Mouse (Mus musculus) spleen, adult 12 weeks (tissue): Measurements from ENCODE around the gene Slc30a6.

Experiments used
- DNase-seq: peaks from one replicate; pipeline ENCODE4 v3.0.0; 2022; ENCODE audit warnings: low spot score

The Slc30a6 gene

DNA sequence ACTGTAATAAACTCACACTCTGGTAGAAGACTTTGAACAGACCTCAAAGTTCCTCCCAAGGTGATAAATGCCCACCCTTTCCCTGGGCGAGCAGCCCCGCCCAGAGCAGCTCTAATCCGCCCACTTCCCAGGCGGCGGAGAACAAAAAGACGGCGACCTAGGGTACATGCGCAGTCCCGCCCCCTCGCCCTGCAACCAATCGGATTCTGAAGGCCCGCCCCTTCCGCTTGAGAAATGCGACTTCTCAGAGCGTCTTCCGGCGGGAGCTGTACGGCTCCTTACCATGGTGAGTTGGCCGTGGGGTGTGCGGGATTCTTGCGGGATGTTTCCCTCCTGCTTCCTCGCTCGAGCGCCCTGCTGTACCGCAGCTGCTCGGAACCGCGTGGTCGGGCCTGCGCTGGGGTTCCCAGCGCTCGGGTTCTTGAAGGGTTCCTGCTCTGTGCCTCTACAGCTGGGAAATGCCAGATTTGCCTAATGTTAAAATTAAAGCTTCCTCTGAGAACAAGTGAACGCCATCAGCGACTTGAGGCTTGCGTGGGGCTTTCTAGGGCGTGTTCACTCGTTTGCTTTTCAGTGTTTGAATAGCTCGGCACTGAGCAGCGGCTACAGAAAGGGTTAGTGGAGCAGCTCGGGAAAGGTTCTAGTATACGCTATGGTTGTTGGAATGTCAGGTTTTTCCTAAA lies at the start of gene Slc30a6:
Gene Slc30a6 (plus strand): TSS at position 226 of the 683 bp plus-strand sequence.
- DNase-seq, result peak; percentile 91

DNA sequence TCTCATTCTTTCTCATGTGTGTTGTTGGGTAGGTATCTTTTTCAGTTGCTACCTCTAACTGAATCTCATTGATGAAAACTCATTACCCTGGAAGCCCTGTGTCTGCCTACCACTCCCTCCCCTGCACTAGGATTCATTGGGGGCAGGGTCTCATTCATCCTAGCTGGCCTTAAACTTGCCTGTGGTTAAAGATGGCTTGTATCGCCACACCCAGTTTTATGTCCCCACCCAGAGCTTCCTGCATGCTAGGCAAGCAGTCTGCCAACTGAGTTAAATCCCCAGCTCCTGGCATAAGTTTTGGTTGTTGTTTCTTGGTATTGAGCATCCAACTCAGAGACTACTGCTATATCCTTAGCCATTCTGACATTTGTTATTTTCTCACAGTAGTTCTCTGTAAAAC lies 31.8 kb upstream of the Slc30a6 start:
- no peak for DNase-seq

DNA sequence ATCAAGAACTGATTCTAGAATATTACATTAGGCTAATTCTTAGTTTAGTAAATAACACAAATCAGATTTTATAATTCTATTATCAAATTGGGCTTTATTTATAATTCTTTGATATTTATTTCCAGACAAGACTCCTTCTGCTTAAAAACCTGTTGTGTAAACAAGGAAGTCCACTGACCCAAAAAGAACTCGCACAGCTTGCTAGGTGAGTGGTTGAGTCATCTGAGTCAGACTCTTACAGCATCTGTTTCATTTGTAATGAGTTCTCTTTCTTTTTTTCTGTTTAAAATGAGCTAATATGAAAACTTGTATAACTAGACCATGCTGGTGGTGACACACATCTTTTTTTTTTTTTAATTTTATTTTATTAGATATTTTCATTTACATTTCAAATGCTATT lies 18.5 kb upstream of the Slc30a6 start:
- DNase-seq, result no peak

DNA sequence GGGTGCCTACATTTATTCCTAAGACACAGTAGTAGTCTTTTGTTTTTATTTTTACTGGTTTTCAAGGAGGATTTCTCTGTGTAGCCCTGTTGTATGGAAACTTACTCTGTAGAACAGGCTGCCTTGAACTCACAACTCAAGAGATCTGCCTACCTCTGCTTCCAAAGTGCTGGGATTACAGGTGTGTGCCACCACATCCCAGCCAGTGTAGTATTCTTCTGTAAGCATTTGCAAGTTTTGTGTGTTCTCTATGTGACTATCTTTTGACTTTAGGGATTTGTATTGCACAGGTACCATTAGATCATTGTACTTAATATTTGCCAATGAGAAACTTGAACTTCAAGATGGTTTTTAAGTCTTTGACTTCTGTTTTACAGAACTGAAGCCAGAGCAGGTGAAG lies 8.8 kb upstream of the Slc30a6 start:
- no peak for DNase-seq

DNA sequence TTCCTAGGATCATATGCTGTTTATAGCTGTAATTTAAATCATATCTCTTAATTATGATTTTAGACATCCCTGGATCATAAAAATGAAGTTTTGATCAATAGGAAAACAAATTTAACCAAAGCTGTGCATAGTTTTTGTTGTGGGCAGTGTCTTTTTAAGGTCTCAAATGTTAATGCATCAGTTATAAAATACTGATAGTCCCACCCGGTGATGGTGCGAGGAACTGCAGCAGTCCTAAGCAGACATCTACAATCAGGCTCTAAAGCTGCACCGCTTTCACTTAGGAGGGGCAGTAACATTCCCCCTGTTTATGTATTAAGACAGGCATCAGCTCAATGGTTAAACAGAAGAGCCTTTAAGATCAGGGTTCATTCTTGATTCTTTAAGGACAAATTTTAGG lies 5.6 kb upstream of the Slc30a6 start:
- no peak for DNase-seq

DNA sequence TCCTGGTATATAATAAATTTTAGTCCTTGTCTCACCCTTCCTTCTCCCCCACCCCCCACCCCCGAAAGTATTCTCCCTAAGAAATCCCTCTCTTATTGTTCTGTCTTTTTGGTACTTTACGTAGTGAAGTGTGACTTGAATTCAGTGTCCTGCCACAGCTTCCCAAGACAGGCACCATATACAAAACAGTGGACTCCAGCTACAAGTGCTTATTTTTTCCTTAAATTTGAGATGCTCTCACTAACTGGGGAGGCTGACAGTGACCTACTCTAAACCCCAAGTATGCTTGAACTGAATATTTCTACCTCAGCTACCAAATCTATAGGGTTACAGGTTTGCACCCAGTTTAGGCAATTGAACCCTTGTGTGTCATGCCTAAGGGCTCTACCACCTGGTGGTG lies 1.0 kb upstream of the Slc30a6 start:
- DNase-seq, result no peak

DNA sequence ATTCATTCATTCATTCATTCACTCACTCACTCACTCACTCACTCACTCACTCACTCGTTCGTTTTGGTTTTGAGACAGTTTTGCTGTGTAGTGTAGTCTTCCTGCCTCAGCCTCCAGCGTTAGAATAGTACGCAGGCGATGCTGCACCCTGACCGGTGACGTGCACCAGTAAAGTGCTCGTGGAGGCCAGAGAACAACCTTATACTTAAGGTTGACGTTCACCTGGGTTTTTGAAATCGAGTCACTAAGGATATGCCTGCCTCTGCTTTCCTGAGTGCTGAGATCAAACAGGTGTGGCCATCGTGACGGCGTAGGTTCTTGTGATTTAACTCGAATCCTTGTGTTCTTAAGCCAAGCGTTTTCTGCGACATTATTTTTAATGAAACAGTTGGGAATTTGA lies 553 bp upstream of the Slc30a6 start:
- no peak for DNase-seq

DNA sequence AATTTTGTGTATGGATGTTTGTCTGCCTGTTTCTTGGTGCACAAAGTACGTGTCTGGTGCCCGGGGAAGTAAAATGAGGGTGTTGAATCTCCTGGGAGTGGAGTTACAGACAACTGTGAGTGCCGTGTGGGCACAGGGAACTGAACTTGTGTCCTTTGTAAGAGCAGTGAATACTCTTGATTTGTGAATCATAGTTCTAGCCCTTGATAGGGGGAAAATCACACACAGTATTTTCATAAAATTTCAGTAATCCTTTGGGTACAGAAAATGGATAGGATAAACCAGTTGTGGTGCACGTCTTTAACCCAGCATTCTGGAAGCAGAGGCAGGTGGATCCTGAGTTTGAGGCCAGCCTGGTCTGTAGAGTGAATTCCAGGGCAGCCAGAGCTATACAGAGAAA lies 1.4 kb downstream of the Slc30a6 start:
- DNase-seq, result no peak

DNA sequence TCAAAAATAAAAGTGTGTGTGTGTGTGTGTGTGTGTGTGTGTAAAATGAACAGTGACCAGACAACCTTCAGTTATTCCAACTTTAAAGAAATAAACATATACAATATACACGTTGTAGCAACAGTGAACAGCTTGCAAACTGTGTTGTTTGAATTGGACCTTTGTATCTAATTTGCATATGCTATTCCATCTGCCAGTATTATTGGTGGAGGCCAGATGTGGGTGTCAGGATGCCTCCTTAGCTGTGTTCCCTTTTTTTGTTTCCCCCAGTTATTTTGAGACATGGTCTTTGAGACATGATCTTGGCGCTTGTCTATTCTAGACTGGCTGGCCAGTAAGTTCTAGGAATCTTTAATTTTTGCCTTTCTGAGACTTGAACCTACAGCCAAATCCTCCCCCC lies 1.8 kb downstream of the Slc30a6 start:
- DNase-seq, result no peak

DNA sequence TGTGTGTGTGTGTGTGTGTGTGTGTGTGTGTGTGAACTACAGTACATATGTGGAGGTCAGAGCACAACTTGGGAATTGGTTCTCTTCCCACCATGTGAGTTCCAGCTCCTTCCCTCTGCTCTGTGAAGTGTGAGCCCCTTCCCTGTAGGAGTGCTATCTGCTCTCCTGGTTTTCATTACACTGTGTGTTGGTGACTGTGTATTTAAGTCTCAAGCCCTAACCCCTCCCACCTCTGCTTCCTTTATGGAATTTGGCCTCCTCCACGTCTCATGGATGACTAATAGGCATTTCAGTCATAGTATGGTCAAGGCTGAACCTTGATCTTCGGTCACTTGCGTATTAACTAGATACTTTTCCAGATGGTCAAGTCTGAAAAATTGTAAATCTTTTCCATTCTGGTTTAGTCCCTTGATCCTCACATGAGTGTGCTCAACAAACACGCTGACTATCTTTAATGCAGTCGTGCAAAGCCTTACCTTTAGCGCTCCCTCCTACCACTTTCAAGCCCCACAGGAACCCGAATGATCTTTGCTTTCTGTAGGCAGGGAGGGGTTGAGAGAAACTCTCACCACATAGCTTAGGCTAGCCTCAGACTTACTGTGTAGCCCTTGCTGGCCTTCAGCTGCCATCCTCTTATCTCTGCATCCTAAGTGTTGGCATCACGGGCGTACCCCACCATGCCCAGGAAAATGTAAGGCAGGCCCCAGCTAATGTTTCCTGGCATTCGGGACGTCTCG lies 7.2 kb downstream of the Slc30a6 start:
- no peak for DNase-seq

DNA sequence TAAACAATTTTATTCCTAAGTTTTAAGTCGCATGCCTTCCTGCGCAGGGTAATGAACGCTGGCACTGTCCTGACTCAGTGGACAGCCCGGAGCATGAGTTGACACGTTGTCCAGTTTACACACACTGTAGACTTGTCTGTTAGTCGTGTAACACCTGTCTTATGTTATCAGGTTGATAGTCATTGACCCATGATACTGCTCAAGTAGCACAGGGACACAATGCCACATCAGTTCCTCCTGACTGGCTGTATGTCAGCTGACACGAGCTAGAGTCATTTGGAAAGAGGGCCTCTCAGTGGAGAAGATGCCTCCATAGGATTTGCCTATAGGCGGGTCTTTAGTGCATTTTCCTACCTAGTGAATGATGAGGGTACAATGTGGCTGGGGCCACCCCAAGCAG lies 11.1 kb downstream of the Slc30a6 start:
- no peak for DNase-seq

DNA sequence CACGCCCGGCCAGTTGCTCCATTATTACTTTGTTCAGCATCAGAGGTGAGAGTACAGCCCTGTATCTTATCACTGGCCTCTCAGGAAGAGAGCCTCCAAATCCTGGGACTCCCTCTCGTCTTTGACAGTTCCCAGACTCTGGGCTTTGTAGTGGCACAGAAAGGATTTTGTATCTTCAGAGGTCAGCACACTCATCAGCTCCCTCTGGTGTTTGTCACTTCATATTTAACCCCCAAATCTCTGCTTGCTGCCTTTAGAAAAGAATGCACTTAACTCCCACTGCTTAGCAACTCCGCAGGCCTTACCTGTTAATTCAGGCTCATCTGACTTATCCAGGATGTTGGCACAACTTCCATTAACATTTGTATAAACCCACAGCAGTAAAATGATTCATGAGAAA lies 14.3 kb downstream of the Slc30a6 start:
- DNase-seq, result no peak

DNA sequence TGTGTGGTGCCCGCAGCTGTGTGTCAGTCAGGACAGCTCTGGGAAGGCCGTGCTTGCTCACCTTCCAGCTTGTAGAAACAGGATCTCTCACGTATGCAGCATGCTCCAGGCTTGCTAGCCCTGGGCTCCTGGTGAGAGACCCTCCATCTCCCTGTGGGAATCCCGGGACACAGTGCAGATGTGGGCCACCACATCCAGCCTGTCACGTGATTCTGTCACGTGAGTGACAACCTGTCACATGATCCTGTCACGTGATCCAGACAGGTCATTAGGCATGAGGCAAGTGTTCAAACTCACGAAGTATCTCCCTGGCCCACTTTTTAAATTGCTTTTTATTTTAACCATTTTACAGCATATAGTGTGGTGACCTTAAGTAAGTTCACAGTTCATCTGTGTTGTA lies 17.9 kb downstream of the Slc30a6 start:
- DNase-seq, result no peak

DNA sequence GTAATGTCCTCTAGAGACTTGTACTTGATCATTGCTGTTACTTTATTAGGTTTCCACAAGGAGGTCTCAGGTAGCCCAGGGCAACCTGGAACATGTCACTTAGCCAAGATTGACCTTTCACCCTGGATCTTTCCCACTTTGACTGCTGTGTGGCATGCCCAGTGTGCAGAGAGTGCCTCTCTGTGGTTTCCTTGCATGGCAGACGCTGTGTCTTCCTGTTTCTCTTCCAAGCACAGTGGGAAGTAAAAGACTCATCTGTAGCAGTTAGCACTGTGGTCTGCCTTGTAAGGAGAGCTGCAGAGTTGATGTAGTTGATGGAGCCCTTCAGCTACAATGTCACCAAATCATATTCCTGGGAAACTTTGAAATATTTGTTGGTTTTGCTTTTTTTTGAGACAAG lies 19.3 kb downstream of the Slc30a6 start:
- DNase-seq, result no peak

DNA sequence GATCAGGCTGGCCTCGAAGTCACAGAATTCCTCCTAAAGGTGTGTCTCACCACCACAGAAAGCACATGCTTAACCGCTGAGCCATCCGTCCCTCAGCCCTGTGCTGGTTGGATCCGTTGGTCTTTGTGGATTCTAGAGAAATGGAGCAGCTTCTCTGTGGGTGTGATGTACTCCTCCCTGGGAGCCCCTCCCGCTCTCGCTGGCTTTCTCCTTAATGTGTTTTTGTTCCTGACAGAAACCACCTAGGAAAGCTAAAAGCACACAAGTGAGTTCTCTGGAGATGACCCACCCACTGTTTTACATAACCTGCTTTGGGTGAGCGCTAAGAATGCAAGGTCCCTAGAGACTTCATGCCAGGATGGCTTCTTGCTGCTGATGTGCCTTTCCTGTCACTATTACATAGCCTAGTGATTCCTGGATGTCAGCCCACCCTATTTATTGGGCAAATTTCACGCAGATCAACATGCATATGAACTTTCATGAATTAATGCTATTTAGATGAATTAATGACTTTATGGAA lies 21.5 kb downstream of the Slc30a6 start:
- DNase-seq, result no peak

DNA sequence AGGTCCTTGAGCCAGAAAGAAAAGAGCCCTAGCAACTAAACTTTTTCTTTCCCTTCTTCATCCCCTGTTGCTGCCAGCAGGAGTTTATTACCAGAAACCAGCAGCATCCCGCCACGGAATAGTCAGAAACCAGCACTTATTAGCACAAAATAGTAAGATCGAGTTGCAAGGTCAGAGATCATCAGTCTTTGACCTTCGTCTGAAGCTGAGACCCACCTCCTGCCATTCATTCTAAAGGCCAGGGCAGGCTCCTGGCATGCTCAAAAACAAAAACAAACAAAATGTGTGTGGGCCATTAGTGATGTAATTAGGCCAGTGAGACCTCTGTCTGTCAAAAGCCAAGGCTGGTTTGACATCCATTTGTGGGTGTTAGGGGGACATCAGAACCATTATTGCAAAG lies 22.8 kb downstream of the Slc30a6 start:
- DNase-seq, result no peak

DNA sequence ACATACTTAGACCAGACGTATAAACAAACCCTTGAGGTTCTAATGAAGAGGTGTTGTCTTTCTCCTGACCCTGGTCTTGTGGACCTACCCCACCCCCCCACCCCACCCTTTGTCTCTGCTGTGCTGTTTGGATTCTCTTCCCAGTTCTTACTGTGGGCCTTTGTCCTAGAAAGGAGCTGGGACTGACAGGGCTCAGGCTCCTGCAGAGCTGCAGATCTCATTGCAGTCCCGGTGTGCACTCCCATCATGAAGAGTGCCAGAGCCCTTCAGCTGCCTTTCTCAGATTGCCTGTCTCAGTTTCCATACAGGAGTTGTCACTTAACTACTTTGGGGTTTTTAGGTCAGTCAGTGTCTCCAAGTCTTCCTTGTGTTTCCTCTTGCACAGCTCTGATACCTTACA lies 25.2 kb downstream of the Slc30a6 start:
- no peak for DNase-seq

DNA sequence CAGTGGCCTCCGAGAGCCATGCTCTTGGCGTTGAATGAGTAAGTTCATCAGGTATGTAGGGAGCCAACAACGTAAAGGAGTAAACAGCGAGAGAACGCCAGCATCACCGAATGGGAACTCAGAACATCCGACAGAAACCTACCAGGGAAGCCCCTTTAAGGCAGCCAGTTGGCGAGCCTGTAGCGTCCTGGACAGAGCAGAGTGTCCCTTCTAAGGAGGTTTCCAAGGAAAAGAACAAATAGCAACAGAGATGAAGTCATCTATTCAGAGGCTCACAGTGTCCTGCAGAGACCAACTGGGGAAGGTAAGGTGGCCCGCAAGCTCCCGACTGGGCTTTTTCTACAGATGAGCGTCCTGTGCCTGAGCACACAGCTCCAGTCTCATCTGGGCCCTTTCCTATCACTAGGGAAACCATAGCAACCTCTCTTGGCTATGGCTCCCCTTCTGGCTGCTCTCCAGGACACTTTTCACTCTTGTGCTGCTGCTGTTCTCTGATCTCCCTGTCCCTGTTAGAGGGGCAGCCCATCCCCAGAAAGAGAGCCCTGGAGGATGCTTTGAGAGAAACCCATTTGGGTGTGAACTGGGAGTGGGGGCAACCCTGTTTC lies 29.1 kb downstream of the Slc30a6 start:
- no peak for DNase-seq

DNA sequence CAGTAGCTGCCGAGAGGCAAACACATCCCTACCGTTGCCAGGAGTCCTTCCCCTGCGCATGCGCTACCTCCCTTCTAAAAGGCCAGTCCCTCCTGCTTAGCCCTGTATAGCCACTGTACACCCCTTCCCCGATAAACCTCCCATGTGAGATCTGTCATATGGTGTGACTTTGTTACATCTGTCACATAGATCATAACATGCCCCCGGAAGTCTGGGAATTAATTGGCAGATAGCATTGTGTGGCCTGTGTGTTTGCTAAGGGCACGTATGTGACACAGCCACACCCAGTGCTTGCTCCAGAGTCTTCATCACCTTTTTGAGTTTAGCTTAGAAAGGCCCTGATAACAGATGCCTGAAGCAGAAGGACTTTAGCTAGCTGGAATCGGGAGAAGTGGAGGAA lies 34.7 kb downstream of the Slc30a6 start:
- no peak for DNase-seq

DNA sequence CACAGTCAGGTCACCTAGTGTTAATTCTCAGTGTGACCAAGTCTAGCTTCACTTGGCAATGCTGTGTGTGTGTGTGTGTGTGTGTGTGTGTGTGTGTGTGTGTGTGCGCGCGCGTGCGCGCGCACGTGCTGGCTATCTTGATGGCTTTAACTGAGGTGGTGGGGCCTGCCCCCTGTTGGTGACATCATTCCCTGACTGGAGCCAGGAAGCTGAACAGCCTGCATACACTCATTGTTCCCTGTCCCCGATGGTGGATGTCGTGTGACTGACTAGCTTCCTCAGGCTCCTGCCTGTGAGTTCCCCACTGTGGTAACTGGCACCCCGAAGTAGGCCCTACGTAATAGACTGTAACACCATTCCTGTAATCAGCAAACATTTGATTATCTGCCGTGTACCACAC lies 36.1 kb downstream of the Slc30a6 start:
- DNase-seq, result no peak

DNA sequence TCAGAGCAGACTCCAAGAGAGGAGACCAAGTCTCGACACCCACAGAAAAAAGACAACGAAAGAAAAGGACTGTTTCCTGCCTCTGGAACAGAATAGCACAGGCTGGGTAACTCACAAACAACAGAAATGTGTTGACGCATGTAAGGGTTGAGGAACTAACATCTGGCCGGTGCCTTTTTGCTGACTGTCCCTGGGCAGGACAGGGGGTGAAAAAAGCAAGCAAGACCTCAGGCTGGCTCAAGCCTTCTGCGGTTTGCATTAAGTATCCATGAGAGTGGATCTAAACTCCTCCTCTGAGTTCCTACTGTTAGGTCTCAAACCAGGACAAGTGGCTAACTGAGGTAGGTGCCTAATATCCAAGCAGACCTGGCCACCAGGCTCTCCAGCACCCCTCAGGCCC lies 37.2 kb downstream of the Slc30a6 start:
- DNase-seq, result no peak

DNA sequence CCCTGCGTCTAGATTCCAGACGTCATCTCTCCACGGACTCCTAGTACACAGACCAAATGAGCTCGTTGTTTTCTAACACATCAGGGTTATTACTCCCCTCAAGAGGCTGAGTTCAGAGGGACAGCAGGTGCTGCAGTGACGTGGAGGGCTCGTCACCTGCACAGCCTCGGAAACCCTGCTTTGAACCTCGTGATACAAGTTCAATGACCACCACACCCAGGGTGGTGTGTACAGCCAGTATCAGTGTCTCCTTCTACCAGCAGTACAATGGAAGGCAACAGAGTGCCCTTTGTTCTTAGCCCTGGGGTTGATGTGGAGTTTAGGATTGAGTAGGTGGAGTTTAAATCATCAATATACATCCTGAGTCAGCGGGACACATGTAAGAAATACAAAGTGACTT lies 42.4 kb downstream of the Slc30a6 start:
- no peak for DNase-seq

DNA sequence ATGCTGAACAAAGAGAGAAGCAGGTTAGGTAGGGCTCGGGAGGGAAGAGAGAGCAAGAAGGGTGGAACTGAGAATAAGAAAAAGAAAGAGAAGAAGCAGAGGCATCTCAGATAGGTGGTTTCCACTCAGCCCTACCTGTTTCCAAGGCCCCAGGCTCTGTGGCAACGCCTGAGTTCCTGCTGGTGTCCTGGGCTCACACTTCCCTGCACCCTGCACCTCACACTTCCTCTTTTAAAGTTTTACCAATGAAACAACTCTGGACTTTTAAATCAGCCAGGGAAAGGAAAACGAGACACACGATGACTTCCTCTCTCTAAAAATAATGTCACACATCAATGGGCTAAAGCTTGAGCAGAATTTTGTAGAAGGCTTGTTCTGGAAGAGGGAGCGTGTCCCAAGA lies 45.1 kb downstream of the Slc30a6 start:
- DNase-seq, result no peak
